Mouse (Mus musculus) cortical plate, adult 2 months (tissue): ENCODE results near the gene Josd2.

Experiments used
- CTCF ChIP-seq: fragments of 200-500 bp; IDR thresholded peaks from 2 replicates; pipeline ENCODE4 v1.5.1; 2011; ENCODE audit warnings: mild to moderate bottlenecking, control low read depth, low read length; ENCODE audit not compliant: insufficient read depth; ENCODE audit errors: extremely low read depth
- POLR2A ChIP-seq: fragments of 200-500 bp; IDR thresholded peaks from 2 replicates; pipeline ENCODE4 v1.6.1; 2011; ENCODE audit warnings: mild to moderate bottlenecking, low read length, control low read depth; ENCODE audit not compliant: insufficient read depth; ENCODE audit errors: extremely low read depth

DNA sequence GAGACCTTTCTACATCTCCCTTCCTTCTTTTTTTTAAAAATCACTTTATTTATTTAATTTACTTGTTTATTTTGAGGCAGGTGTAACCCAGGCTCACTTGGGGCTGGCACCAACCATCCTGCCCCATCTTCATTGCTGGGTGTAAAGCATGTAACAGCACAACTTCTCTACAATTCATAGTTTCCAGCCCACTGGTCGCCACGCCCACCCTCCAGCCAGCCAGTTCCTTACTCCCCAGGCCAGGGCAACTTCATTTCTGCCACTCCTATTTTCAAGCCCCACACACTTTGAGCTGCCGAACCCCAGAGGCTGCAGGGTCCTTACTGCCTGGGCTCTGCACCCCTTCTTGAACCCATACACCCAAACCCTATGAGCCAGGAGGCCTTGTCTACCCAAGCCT, 53.2 kb downstream of the Josd2 start:
- TF ChIP-seq CTCF (no peak), POLR2A (no peak)
